Mouse (Mus musculus) Patski (cell line): ENCODE measurements around the gene Rab30. TPM values are rescaled to one million over a fixed set of nuclear protein-coding genes. Genes with fewer than 3 reads are reported as not detected.

Source experiments
- ATAC-seq: fragments of 100-300 bp; one replicate; pipeline ENCODE4 v1.8.0; 2021
- CTCF ChIA-PET: fragments of 350-600 bp; sonication (Branson Sonifier 250); formaldehyde crosslinking; loops from one replicate; lab custom pipeline; 2022; ENCODE audit warnings: inconsistent platforms; lab: Charles Lee
- POLR2A ChIA-PET: fragments of 350-600 bp; sonication (Branson Sonifier 250); formaldehyde crosslinking; loops from one replicate; lab custom pipeline; 2022; ENCODE audit warnings: antibody characterized with exemption, inconsistent platforms; lab: Charles Lee
- DNase-seq: peaks from one replicate; pipeline ENCODE4 v3.0.0-alpha.2; 2011; ENCODE audit warnings: low read depth, low spot score
- H3K27me3 ChIP-seq: fragments of 371-371 bp; one replicate; pipeline ENCODE4 v1.5.1; 2021
- CTCF ChIP-seq: fragments of 100-300 bp; IDR thresholded peaks from one replicate; pipeline ENCODE4 v1.5.1; 2021
- in situ Hi-C: fragments of 300-500 bp; cut with MboI; formaldehyde crosslinking; loops from 3 replicates; pipeline ENCODE4 v1.11.1; 2018; ENCODE audit warnings: low pct_unique_long_range_greater_than_20kb, mixed read lengths
- polyA plus RNA-seq: library from polyadenylated mRNA; unstranded; gene quantifications from one replicate; pipeline ENCODE4 v1.2.3, GENCODE M21; 2021

The Rab30 gene
- polyA plus RNA-seq, 1 experiment from 2014 or later, result 9.8 TPM

DNA sequence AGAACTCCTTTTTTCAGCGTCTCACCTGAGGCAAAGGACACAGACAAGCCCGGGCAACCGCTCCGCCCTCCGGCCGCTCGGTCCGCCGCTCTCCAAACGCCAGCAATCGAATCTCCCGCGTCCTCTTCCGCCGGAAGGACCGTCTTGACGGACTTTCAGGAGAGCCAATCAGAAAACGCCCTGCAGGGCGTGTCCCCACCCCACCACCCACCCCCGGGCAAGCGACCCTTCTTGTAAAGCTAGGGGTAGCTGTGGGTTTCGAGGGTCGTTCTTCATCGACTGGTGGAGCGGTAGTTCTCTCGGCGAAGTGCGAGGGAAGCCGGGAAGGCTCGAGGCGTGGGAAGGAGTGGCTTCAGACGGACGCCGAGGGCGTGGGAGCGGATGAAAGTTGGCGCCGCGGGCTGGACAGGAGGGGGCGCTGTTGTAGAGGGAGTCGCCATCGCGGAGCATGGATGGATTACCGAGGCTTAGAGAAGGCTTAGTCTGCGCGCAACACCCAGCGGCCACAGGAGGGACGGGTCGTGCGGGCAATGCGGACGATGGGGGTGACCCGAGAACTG is 132.8 kb downstream of the Rab30 start, which contains the start of the genes Ddias and Prcp:
TSS of gene Ddias (minus strand) at position 132 of the 560 bp plus-strand sequence.
TSS of gene Prcp (plus strand) at position 355 of the 560 bp plus-strand sequence.
- ATAC-seq (peak; percentile 82), DNase-seq (peak; percentile 71)
- POLR2A ChIA-PET, result no interaction called here
- in situ Hi-C loops, result loop anchor here (25.0 kb wide), 1 partner anchor 537 kb away; no protein-coding TSS in a partner anchor
- TF ChIP-seq CTCF, result peak; percentile 98
- H3K27me3 ChIP-seq, result no peaks in the 10 kb centered on the region
- CTCF ChIA-PET, result interaction anchor here (1.6 kb wide), 1 partner anchor 772 kb away, joined by 5 read pairs; no protein-coding TSS in a partner anchor

DNA sequence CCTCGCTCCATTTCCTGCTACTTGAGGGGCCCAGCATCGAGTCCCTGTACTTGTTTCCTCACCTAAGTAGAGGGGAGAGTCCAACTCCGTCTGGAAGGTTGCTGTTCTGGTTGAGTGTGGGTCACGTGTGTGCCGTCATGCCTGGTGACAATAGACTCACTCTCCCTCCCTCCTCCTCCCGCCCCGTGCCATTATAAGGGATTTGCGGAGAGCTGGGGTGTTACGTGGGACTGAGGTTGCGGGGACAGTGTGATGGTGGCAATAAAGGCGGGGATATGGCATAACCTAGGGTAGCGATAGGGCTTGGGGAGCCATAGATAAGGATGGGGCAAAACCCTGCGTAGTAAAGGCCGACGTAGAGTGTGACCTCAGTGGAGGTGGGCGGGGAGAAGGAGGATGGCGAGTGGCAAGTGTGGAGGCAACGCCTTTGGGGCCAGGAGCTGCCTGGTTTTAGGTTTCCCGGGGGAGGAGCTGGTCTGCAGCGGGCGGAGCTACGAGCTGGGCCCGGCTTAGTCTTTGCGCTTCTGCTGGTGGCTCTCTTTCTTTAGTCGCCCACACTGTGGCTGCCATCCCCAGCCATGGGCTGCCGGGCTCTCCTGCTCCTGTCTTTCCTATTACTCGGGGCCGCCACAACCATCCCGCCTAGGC is 133.5 kb downstream of the Rab30 start:
- ChIA-PET CTCF (interaction anchor here (0.6 to 1.6 kb wide), 6 partner anchors 19 to 773 kb away, joined by 3 to 8 read pairs (median 4); no protein-coding TSS in a partner anchor), POLR2A (no interaction called here)
- H3K27me3 ChIP-seq, result no peaks in the 10 kb centered on the region
- in situ Hi-C loops, result loop anchor here (25.0 kb wide), 1 partner anchor 538 kb away; no protein-coding TSS in a partner anchor
- ATAC-seq, result peak; percentile 95
- peak; percentile 34 for DNase-seq
- TF ChIP-seq CTCF, result no peak

DNA sequence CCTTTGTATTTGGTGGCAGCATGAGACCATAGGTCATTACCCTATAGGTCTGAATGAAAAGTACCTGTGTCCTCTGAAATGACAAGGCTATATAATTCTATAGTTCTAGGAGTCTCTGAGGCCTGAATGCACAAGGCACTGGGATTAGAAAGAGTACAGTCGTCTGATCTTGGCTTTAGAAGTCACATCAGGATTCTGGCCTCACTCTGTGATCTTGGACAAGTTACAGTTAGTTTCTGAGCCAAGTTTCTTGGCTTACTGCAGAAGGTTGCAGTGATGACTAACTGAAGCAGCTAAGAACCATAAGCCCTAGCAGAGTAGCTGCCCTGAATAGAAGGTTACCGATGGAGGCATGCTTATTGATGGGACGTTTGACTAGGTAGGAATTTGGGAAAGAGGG is 134.7 kb downstream of the Rab30 start:
- no peak for TF ChIP-seq CTCF
- DNase-seq (no peak), ATAC-seq (no peak)
- in situ Hi-C loops, result no loop called here
- POLR2A ChIA-PET, result no interaction called here
- H3K27me3 ChIP-seq, result no peaks in the 10 kb centered on the region
- CTCF ChIA-PET, result interaction anchor here (0.7 to 1.2 kb wide), 5 partner anchors 12 to 246 kb away, joined by 3 to 4 read pairs (median 3); no protein-coding TSS in a partner anchor

DNA sequence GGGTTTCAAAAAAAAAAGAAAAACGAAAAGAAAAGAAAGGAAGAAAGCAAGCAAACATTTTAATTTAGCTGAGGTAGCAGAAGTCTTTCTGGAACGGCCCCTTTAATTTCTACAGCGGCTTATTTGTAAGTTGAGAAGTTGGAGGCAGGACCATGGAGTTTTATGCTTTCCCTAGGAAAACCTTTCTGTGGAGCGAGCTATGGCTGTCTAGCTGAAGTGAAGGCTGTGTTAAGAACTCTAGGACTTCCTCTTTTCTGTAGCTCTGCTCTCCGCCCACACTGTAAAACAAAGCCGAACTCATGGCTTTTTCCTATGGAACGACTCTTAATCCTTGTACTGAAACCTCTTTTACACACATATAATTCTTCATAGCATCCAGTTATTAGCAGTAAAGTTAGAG is 135.1 kb downstream of the Rab30 start:
- H3K27me3 ChIP-seq, result no peaks in the 10 kb centered on the region
- ChIA-PET POLR2A (no interaction called here), CTCF (interaction anchor here (0.7 to 1.2 kb wide), 4 partner anchors 12 to 246 kb away, joined by 3 to 4 read pairs (median 3); no protein-coding TSS in a partner anchor)
- DNase-seq, result no peak
- no peak for TF ChIP-seq CTCF
- in situ Hi-C loops, result no loop called here
- no peak for ATAC-seq

DNA sequence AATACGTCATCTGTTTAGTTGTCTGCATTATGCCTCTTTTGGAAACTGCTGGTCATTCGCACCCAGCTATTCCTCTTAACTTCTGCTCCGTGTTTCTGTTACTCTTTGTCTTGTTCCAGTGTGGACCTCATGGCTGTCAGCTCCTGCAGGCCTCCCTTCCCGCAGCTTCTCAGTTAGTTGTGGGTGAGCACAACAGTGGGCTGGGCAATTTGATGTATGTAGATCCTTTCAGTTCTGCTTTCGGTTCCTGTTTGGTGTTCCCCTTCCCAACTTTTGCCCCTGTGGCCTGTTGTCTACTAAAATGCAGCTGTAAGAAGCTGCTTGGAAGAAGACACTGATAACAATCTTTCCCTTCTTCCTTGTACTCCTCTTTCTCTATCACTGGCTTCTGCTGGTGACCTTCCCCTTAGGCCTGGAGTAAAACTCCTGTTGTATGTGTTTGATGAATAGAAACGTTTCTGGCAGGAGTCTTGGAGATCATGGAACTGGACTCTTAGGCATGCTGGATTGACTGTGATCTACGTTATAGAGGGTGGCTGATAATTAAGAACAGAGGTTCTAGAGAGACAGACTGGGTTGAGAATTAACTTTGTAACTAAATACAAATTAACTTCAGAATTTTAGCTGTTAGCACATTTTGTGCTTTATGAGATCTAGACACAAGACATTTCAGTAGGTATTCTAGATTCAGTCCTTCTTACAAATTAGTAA is 137.3 kb downstream of the Rab30 start:
- in situ Hi-C loops, result no loop called here
- CTCF ChIA-PET, result interaction anchor here (1.6 kb wide), 1 partner anchor 25 kb away, joined by 5 read pairs; no protein-coding TSS in a partner anchor
- DNase-seq, result no peak
- no peak for ATAC-seq
- no peak for TF ChIP-seq CTCF
- H3K27me3 ChIP-seq, result no peaks in the 10 kb centered on the region
- POLR2A ChIA-PET, result no interaction called here

DNA sequence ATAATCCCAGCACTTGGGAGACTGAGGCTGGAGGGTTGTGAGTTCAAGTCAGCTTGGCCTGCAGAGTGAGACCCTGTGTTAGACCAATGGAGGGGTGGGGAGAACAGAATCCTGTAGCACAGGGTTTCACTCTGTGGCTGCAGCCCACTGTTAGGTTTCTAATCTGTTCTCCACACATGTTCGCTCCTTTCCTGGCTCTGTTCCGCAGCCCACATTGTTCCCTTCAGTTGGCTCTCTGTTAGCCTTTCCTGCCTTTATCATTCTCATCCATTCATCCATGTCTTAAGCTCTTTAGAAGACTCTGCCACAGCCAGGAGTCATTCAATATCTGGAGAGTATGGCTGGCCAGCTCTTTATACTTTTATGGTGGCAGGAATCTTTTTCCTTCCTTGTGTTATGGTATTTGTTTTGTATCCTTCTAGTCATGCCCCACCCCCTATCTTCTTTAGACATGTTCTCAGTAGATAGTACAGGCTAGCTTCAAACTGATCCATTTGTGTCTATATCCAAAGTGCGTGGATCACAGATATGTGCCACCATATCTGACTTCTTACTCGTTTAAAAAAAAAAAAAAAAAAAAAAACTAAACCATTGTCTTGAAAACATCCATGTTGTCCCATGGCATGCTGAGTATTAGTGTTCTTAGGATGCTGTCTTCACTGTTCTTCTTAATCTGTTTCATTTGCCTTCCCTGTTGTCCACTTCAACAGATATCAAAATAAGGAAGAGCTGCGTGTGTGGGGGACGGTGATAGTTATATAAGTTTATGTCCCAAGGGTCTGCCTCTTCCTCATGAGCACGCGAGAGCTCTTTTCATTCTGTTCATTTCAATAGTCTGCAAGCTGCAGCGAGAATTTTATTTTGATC is 142.7 kb downstream of the Rab30 start:
- POLR2A ChIA-PET, result no interaction called here
- TF ChIP-seq CTCF, result no peak
- ATAC-seq, result no peak
- in situ Hi-C loops, result loop anchor here (5.0 kb wide), 1 partner anchor 78 kb away; no protein-coding TSS in a partner anchor
- H3K27me3 ChIP-seq, result no peaks in the 10 kb centered on the region
- DNase-seq, result no peak
- CTCF ChIA-PET, result interaction anchor here (0.8 to 1.1 kb wide), 2 partner anchors 9 to 10 kb away, joined by 3 read pairs; no protein-coding TSS in a partner anchor

DNA sequence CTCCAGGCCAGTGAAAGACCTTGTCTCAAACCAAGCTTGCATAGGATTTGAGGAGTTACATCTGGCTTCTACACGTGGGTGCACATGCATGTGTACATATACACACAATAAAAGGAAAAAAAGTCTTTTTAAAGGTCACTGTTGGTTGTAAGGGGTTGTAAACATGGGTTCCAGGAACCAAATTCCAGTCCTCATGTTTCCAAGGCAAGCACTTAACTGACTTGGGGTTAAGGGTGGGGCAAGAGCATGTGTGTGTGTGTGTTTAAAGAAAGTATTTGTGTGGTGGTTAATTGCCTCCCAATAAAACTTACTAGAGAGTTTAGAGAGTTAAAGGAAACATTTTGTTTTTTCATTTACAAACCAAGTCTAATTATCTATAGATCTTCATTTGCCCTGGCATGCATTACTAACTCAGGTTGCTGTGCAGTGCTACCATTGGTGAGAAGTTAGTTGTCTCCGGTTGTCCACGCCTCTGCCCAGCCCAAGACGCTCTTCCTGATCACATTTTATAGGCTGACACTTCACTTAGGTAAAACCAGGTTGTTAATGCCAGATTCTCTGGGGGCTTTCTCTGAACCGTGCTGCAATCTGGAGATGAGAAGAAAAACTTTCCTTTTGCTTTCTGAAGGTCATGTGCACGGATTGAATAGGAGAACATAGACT is 143.7 kb downstream of the Rab30 start:
- no peaks in the 10 kb centered on the region for H3K27me3 ChIP-seq
- ChIA-PET CTCF (no interaction called here), POLR2A (no interaction called here)
- no peak for TF ChIP-seq CTCF
- no peak for ATAC-seq
- in situ Hi-C loops, result loop anchor here (5.0 kb wide), 1 partner anchor 77 kb away; no protein-coding TSS in a partner anchor
- DNase-seq, result no peak

DNA sequence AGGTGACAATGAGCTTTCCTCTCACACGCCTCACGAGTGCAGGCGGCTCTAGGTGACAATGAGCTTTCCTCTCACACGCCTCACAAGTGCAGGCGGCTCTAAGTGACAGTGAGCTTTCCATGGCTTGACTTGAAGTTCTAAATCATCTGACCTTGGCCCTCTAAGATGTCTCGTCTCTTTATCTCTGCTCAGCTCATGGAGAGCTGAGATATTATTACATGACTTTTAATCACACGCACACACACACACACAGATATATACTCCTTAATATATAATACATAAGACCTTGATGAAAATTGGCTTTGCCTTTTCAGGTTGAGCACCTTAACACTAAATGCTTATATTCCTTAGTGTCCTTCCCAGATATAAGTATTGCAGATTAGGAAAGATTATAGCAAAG is 145.4 kb downstream of the Rab30 start:
- no peak for TF ChIP-seq CTCF
- in situ Hi-C loops, result no loop called here
- no peaks in the 10 kb centered on the region for H3K27me3 ChIP-seq
- ATAC-seq (no peak), DNase-seq (no peak)
- ChIA-PET CTCF (interaction anchor here (1.6 kb wide), 1 partner anchor 12 kb away, joined by 3 read pairs; no protein-coding TSS in a partner anchor), POLR2A (no interaction called here)

DNA sequence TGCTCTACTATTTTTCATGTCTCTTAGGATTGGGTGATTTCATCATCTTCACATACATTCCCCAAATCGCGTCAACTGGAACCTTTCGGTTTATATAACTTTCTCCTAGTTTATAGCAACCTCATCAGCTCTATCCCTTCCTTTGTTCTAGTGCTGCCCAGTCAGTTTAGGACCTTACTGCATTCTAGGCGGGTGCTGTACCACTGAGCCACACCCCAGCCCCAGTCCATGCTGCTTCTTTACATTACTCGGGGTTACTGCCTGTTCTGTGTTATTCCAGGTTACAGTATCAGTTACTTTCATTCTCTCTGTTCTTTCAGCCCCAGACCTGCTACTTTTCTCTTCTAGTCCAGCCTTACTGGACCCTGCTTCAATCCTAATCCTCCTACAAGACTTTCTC is 145.8 kb downstream of the Rab30 start:
- H3K27me3 ChIP-seq, result no peaks in the 10 kb centered on the region
- ChIA-PET CTCF (interaction anchor here (1.6 kb wide), 2 partner anchors 11 to 12 kb away, joined by 3 read pairs; no protein-coding TSS in a partner anchor), POLR2A (no interaction called here)
- in situ Hi-C loops, result no loop called here
- DNase-seq (no peak), ATAC-seq (no peak)
- no peak for TF ChIP-seq CTCF
